Mouse (Mus musculus) megakaryocyte, embryonic 14.5 days (primary cell): ENCODE results near the gene Tmem266.

Experiments used
- FLI1 ChIP-seq: IDR thresholded peaks from 2 replicates; pipeline ENCODE4 v1.6.1; 2012; ENCODE audit warnings: low read length, inconsistent platforms, mixed read lengths
- GATA1 ChIP-seq: IDR thresholded peaks from 3 replicates; pipeline ENCODE4 v1.6.1; 2012; ENCODE audit warnings: mixed read lengths, low read length, inconsistent platforms, borderline replicate concordance

DNA sequence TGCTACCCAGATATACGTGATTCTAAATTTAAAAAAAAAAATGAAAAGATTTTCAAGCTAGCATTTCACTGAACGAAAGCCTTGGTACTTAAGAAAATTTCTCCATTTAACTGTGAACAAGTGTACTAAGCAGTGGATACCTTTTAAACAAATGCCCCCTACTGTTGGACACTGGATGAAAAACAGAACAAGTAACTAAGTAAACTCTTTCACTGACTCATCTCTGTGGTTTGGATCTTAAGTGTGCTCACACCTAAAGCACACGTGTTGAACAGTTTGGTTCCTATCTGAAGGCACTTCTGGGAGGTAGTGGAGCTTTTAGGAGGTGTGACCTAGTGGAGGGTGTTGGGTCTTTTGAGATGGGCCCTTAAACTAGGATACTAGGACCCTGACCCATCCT lies 41.5 kb upstream of the Tmem266 start:
- TF ChIP-seq GATA1 (no peak), FLI1 (no peak)
